Mouse (Mus musculus): ENCODE measurements at regions not wholly inside any gene's neighbourhood (a gene's known extent, or its start where the extent isn't known, plus 50 kb on each side); places are given as distances from the start of the nearest gene placed in this dataset.

GRCm38 (mm10) chr6:51178799-51179398 lies 253.6 kb upstream of the Nfe2l3 start:
- no peak for DNase-seq (ENCODE audit: low spot score in 2 of 2)

DNA sequence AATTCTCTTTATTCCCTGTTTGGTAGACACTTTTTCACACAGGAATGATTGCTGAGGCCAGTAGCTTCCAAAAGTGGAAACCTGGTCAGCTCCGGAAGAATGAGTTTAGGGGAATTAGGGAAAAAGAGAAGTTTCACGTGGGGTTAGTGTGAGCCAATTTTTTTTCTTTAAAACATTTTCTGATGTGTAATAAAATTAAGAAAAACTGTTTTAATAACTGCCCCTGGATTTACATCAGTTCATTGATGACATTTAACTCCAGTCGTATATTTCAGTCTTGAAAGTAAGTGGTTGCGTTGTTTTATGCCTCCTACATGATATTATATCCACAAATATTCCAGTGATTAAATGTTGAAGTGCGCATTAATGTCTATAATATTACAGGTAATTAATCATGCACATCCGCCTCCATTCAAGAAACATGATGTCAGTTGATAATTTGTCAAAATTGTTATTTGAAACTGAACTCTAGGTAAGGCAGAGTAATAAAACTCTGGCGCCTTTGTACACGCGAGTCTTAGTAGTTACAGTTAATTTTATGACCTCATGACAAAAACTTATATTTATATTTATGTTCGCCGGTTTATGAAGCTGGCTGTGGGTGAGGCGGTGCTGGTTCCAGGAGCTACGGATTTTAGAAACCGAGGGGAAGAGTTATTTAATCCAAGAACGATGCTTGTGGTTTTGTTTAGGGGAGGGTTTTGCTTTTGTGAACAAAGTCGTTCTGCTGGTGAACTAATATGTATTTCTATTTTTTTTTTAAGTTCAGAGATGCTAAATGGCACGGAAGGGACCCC lies 252.5 kb upstream of the Nfe2l3 start:
- no peak for DNase-seq (ENCODE audit: low spot score in 2 of 2)

DNA sequence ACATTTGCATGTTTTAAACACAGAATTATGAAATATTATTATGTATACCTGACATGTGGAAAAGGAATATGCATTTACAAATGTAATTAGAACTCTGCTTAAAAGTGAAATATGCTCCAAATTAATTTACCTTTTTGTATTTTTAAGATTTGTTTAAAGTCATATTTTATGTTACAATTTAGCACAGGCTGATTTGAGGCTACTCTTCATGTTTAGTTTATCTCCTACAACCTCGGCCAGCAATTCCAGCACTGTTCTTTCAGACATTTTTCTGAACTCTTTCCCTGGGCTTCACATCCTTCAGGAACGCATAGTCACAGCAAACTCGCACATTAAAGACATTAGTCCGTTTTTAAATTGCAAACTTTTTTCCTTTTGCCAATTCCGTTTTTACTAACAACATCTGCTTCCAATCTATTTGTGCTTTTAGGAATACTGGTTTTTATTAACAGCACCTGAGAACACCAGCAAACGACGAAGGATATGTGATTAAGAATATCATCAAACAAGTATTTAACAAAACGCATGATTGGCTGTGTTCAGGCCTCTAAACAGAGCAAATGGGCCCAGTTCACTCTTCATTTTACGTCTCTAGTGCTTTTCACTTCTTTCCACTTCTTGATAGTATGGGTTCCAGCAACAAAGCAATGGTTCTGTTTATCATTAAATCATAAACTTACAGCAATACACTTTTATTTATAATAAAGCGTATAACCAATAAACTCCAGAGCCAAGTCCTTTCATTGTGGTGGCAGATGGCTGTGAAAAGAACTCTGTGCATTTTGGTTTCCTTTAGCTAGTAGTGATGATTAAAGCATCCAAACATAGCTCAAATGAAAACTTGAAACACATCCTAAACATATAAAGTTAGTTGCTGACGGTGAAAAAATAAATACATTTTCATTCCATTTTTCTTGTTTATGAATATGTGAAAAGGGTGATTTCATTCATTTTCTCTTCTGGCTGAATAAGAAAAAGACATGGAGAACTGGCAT lies 251.3 kb upstream of the Nfe2l3 start:
- DNase-seq (ENCODE audit: low spot score in 2 of 2), result no peak

DNA sequence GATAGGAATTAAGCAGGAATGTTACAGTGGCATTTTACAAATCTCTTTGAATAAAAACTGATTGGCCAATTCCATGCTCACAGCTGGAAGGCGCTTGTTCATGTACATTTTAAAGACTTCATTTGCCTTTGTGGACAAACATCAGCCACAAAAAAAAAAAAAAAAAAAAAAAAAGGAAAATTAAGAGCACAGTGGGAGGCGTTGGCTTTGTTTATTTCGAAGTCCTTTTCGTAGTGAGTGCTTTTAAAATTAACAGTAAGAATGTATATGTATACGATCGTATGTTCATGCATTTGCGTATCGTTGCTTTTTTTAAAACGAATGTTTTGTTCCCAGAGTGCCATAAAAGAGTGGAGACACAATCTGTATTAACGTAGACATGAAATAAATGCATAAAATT lies 250.6 kb upstream of the Nfe2l3 start:
- no peak for DNase-seq (ENCODE audit: low spot score in 2 of 2)

DNA sequence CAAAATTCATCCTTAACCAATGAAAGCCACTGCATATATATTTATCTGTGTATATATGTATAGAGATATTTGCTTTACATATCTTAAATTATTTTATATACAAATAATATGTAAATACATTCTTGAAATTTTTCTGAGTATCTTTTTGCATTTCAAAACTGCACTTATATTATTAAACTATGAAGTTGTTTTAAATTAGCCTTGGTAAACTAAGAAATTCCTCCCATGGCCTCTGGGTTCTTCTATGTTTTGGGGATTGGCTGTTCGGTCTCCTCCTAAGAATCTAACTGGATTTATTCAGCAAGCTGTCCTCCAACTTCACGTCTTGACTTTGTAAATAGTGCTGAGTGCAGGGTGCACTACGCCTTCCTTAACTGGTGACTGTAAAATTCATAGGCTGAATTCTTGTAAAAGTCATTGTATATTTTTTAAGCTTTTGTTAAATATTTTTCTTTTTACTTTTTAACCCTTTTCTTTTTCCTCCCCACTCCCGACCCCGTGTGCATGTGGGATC lies 249.6 kb upstream of the Nfe2l3 start:
- DNase-seq (ENCODE audit: low spot score in 2 of 2), result no peak

DNA sequence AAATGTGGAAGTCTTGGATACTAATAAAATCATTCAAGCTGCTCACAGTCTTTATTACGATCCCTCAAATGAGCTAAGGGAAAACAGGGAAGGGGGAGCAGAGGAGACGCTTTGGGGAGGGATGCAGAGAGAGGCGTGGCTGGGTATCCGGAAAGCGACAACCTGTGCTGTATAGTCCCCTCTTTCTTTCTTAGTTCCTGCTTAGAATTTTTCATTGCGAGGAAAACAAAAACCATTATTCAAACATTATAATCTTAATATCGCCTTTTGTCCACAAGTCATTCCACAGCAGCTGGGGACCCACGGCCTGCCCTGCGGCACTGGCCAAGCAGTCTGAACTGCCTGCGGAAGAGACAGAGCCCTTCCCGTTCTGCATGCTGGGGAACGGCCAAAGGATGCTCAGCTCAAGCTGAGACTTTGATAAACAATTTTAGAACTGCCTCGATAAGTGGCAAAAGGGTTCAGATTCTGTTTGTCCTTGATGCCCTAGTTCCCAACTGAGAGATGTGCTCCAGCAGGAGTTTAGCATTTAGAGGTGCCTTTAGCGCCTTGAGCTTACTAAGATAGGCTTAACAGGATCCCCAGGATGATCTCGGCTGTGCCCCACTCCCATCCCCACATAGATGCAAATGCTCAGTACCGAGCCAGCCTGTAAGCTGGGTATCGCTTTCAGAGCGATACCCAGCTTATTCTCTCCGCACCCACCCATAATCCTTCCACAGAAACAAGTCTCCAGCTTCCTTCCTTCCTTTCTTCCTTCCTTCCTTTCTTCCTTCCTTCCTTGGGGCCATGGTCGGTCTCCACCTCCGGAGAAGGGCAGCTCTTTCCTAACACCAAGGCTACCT lies 248.7 kb upstream of the Nfe2l3 start:
- no peak for DNase-seq (ENCODE audit: low spot score in 2 of 2)

DNA sequence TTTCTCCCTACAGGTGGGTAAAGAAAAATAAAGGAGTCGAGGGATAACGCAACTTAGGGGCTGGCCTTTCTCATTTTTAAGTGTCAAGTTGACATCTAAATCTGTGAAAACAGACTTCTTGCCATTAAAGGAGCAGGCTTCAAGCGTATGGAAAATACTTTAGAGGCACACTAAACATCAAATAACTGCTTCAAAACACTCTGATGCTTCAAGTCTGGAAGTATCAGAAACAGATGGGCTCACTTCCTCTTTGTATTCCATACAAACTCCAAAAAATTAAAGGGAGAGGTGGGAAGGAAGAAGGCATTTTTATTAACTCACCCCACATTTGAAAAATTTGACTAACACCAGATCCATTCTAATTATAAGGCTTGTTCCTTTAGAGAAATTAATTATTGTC lies 248.0 kb upstream of the Nfe2l3 start:
- no peak for DNase-seq (ENCODE audit: low spot score in 2 of 2)

- no peak for DNase-seq (ENCODE audit: low spot score in 2 of 2)
These were observed 247.3 kb upstream of the Nfe2l3 start for GRCm38 (mm10) chr6:51185201-51185600.

DNA sequence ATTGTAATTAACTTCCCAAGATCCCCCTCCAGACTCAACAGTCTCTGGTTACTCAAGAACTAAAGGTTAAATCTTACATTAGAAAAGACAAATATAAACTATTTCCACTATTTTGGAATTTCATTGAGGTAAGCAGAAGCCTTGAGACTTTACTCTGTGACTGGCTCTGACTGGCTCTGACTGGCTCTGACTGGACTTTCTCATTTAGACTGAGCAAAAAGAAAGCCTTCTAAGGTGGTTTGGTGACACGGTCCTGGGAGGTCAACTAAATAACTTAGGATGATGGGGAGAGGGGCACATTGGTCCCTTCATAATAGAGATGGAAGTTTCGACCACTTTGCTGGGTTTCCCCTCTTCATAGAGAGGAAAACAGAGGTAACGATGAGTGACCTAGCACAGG lies 243.3 kb upstream of the Nfe2l3 start:
- no peak for DNase-seq (ENCODE audit: low spot score in 2 of 2)

DNA sequence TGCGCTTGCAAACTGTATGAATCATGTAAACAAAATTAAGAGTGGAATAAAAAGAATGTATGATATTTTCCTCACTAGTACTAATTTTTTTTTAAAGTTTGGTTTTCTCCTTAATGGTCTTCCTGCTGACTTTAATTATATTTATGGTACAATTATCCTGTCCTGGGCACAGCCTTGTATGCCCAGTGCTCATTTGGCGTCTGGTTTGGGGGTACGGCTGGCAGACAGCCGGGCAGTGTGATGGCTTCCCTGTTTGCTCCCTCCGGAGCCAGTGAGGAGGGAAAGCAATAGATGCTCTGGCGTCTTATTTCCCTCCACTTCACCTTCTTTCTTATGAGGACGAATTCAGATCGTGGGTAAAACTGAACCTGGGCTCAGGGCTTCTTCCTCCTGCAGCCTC lies 239.6 kb upstream of the Nfe2l3 start:
- no peak for DNase-seq (ENCODE audit: low spot score in 2 of 2)

DNA sequence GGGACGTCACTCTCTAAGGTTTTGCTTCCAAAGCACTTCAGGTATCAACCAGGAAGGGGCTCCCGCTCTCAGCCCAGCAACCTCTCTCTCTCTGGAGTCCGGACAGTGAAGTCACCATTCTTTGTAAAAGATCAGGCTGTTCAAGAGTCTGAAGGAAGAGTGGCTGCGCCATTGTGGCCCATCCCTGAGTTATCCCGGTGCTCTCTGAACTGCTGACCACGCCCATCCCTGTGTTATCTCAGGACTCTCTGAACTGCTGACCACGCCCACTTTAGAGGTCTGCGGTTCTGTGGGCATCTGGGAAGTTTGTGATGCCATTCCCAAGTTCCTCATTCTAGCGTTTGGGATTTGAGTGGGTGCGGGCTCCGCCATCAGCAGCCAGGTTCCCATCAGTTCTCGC lies 239.1 kb upstream of the Nfe2l3 start:
- DNase-seq (ENCODE audit: low spot score in 2 of 2), result no peak

DNA sequence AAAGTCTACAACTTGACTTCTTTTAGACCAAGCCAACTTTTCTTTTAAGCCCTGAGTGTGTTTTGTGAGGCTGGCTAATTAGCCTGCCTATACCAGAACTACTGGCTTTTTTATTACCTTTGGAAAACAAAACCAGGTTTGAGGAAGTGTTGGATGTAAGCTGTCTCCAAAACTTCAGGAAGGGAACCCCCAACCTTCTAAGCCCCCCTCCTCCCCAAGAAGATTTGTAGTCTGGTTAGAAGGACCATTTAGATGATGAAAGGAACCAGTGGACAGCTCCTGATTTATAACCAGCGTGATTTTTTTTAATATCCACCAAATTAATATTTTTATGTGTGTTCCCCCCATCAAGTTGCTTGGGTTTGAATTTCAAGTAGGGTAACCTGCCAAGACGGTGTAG lies 236.1 kb upstream of the Nfe2l3 start:
- no peak for DNase-seq (ENCODE audit: low spot score in 2 of 2)

GRCm38 (mm10) chr6:51197000-51197774 lies 235.3 kb upstream of the Nfe2l3 start:
- no peak for DNase-seq (ENCODE audit: low spot score in 2 of 2)

- no peak for DNase-seq (ENCODE audit: low spot score in 2 of 2)
These were observed 232.3 kb upstream of the Nfe2l3 start for GRCm38 (mm10) chr6:51200207-51200606.

DNA sequence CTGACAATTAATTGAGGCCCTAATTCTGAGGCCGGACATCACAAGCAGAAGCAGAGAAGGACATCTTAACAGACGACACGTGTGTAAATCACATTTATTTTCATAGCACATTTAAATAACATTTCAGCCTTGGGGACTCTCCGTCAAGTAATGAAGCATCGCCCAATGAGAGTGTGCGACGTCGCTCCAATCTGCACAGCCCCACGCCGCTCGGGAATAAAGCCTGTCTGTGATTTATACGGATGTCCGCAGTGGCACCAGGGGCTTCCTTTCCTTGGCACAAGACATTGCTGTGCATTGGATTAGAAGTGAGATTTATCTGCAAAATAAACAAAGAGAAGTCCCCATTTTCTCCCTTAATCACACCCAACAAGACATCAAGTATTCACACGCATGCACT lies 231.6 kb upstream of the Nfe2l3 start:
- DNase-seq (ENCODE audit: low spot score in 2 of 2), result no peak

GRCm38 (mm10) chr6:51204306-51204705 lies 228.2 kb upstream of the Nfe2l3 start:
- DNase-seq (ENCODE audit: low spot score in 2 of 2), result no peak

DNA sequence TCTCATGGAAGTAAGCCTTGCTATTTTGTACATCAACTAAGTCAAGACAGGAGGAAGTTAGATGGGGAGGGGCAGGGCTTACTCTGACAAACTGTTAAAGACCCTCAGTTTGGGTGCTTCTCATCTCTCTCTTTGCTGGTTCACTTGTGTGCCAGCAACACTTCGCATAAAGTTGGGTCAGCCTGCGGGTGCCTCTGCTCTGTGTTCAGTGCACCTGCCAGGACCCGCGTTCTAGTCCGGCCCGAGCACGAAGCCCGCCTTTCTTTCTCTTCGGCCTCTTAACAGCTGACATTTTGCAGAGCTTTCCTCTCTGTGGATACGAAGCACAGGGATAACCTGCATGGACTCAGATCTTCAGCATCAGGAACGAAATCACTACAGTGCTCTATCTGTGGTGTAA lies 227.1 kb upstream of the Nfe2l3 start:
- DNase-seq (ENCODE audit: low spot score in 2 of 2), result no peak

GRCm38 (mm10) chr6:51206712-51207505 lies 225.6 kb upstream of the Nfe2l3 start:
- DNase-seq (ENCODE audit: low spot score in 2 of 2), result peak; percentile 37 to 79

- DNase-seq (ENCODE audit: low spot score in 2 of 2), result no peak
These were observed 224.7 kb upstream of the Nfe2l3 start for GRCm38 (mm10) chr6:51207587-51208361.
